Mouse (Mus musculus) lung, adult 2 months (tissue): ENCODE results near the gene Stxbp6.

Source experiments
- CTCF ChIP-seq: fragments of 200-500 bp; IDR thresholded peaks from 2 replicates; pipeline ENCODE4 v1.5.1; 2011; ENCODE audit warnings: mild to moderate bottlenecking, low read length, control low read depth; ENCODE audit not compliant: insufficient read depth
- POLR2A ChIP-seq: fragments of 200-500 bp; IDR thresholded peaks from 2 replicates; pipeline ENCODE4 v1.6.1; 2011; ENCODE audit warnings: low read depth, mild to moderate bottlenecking, control low read depth, low read length, borderline replicate concordance; ENCODE audit errors: extremely low read depth

- TF ChIP-seq CTCF (no peak), POLR2A (no peak)
Measured at GRCm38 (mm10) chr12:45037091-45037490, 37.4 kb downstream of the Stxbp6 start.
